Mouse (Mus musculus) R1 (cell line): Measurements from ENCODE around the gene Nfkb1.

Experiments
- DNase-seq: peaks from one replicate; pipeline ENCODE4 v3.0.0-alpha.2; 2018; ENCODE audit warnings: low read depth, low spot score

Gene Nfkb1

DNA sequence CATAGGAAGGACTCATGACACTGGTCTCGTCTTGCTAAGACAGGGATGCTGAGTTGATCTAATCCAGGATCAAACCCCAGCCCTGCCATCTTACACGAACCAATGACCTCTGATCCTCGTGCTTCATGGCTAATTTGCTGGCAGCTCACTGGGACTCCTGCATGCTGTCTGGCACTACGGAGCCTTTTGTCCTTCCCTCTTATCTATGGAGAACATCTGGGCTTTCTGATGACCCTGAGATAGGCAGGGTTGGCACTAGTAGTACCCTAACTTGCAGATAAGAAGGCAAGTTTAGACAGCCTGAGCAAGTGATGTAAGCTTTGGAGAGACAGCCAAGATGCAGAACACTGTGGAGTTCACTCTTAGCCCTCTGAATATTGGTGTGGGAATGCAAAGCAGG lies 59.5 kb downstream of the Nfkb1 start:
- no peak for DNase-seq

DNA sequence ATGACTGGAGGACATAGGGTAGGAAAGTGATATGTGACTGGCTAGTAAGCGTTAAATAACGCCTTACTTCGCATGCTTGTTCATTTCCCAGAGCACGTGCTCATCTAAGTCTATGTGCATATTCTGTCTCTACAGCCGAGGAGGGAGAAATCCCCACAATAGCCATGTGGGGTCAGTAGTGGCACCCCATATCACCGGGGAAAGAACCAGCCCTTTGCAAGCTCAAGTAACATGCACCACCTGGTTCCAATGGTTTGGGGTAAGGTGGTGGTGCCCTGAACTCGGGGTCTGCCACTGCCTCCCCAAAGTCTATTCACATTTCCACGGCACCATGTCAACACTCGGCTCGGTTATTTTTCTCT lies 60.3 kb downstream of the Nfkb1 start:
- DNase-seq: peak; percentile 79

DNA sequence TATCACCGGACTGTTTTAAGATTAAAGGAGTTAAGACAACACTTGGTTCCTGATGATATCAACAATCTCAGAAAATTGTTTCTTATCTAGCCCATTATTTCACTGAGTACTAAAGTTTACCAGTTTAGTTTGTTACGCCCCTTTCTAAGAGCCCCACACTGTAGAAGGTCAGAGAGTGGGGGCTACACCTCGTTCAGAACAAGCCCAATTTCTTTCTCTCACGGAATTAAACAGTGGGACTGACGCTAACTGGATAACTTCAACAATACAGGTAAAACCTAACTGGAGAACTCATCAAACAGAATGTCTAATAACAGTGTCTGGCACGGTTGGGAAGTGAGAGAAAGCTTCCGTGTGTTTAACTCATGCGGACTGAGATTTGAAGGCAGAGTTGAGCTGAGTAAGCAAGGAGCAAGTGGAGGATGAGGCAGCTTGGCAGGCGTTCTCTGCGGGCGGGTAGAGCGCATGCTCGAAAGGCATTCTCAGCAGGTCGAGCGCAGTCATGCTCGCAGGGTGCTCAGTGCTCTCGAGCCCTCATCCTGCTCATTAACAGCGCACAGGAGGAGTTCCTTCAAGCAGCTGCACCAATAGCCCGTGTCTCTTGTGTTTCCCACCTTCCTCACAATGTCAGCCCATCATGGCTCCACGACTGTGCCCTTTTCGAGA lies 60.8 kb downstream of the Nfkb1 start:
- DNase-seq: no peak

DNA sequence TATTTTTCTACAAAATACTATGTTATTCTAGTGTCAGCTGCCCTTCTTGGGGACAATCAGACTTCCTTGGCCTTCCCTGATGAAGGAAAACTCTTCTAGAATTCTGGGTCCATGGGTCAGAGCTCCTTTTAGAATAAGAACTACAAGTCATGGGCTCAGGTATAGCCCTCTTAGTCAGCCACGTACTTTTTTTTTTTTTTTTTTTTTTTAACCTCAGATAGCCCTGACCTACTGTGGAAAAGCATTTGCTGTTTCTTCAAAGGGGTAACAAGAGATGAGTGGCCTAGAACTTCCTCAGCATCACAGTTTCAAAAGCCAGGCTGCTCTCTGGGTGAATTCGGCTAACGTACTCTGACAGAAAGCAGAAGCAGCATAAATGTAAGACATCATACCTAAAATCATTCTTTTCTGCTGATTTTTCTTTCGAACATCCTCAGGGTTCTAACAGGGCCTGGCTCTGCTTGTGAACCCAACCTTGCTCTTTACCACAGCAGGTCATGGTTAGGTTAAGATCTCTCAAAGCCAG lies 61.5 kb downstream of the Nfkb1 start:
- no peak for DNase-seq

DNA sequence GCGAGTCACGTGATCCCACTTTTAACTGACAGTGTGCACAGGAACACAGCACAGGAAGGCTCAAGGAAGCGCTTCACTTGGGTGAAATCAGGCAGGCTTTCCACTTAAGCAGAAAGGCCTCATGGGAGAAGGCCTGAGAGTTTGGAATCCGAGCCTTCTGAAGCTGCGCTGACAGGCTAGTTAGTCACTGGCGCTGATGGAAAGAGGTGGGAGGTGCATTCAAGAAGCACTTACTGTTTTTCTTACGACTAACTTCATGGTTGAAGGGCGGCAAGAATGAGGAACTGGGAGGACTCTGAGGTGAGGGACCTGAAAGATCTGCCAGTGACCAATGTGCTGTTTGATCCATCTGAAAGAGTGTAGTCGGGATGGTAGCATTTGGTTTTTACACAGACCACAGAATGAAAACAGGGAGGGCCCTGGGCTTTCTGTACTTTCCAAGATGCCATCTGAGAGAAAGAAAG lies 62.6 kb downstream of the Nfkb1 start:
- peak; percentile 63 for DNase-seq

DNA sequence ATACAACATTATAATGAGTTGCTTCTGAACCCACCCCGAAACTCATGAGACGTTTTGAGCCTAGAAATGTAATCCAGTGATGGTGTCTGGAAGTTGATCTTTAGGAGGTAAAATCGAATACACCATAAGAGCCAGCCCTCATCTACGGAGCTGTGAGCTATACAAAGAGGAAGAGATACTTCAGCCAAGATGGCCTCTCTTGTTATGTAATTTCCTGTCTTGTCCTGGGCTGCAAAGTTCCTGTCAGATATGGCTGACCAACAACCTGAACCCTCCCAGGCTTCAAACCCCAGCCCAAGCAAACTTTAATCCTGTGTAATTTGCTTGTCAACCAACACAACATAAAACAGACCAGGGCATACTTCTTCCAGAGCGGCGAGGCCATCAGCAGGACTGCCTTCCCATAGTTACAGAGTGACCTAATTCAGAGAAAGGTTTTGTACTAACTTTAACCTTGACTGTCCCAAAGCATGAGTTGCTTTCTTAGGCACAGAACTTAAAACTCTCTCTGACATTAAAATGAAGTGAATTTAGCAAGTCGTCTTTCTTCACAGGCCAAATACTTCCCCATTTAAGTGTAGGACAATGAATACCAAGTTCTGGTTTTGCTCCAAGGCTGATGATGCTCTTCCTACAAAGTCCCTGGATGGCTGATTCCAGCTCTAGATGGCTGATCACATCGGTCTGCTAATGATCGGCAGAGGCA lies 63.2 kb downstream of the Nfkb1 start:
- DNase-seq: no peak

DNA sequence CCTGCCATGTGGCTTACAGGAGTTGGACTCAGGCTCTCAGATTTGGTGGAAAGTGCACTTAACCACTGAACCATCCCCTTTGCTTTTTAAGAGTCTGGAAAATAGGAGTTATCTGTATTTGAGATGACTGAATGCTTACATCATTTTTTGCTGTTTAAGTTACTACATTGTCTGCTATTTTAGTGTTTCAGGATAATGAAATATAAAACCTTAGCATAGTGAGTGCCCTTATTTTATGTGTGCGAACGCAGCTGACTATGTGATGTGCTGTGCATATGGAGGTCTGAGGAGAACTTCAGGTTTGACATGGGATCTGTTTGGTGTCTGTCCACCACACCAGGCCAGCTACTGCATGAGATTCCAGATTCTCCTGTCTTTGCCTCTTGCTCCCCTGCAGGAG lies 66.1 kb downstream of the Nfkb1 start:
- no peak for DNase-seq

DNA sequence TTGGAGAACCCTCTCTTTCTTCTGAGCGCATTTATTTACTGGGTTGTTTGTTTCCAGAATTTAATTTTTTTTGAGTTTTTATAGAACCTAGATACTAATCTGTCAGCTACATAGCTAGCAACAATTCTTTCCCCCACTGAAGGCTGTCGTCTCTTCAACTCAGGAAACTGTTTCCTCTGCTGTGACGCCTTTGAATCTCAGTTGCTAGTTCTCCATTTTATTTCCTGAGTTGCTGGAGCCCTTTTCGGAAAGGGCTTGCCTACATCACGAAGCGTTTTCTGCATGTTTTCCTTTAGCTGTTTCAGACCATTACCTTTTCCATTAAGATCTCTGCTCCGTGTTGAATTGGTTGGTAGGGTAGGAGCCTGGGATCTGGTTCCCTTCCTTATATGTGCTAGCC lies 74.6 kb downstream of the Nfkb1 start:
- no peak for DNase-seq

DNA sequence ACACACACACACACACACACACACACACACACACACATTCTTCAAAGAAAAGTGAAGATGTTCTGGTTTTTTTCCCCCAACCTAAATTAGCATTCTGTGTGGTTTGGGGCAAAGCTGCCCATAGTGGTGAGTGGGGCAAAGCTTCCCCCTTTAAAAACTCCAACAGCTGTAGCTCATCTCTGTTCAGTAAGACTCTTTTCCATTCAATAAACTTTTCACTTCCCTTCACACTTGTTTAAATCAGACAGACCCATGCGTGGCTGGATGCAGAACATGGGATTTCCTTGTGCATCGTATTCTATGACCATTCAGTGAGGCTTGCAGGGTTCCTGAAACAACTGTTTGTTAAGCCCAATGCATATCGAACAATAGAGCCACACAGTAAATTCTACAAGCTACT lies 77.0 kb downstream of the Nfkb1 start:
- no peak for DNase-seq

DNA sequence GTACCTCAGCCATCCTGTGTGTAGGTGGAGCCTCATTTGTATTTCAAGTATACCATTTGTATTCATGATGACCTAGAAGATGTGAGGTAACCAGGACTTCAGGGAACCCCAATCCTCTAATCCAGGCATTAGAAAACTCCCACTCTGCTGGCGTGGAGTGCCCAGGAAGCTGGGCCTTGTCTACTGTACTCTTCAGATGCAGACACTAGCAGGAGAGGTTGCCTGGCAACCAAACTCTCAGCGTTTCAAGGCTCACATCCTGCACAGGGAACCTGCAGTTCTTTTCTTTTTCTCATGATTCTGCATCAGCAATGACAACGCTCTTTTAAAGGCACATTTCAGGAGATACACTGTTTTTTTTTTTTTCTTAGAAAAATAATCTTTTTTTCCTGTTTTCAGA lies 81.1 kb downstream of the Nfkb1 start:
- peak; percentile 53 for DNase-seq

DNA sequence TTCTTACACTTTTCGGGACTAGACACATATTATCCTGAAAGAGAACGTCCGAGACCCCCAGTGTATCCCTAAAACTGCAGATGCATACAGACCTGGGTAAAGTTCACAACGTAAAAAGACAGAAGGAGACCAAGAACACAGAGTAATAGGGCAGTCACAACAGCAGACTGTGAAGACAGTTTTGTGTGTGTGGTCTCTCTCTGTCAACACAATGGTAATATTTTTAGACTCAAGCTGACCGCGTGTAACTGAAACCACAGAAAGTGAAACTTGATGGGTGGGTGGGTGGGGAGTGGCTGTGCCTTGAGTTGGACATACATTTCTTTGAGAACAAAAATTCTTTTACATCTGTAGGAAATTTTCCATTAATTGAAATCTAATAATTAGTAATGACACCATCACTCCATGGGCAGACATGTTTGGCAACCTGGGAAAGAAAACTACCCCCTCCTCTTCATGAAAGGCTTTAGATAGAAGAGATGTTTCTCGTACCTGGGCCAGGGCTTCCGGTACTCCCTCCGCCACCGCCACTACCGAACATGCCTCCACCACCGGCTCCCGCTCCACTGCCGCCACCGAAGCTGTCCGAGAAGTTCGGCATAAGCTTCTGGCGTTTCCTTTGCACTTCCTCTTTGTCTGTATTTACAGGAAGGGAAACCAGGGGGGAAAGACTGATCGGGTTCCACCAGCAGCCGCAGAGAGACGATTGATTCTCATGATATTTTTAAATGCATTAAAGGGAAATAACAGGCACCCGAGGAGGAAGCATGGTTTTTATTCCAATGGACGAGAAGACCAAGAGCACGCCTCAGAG lies 83.5 kb downstream of the Nfkb1 start:
- DNase-seq: no peak

DNA sequence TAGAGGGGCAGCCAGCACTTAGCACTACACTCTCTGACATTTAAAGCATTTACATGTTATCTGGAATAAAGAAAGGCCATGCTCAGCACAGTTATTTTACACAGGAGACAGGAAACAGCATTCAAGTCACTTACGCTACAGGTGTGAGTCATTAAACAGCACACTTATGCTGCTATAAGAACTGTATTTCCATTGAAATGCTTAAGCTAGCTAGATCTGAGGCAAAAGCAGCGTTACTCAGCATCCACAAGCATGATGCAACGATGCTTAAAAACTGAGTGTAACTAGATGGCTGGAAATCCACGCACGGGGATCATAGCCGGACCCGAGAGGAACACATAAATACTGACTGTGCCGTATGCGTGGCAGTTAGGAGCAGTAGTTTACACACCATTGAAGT lies 84.3 kb downstream of the Nfkb1 start:
- DNase-seq: no peak

DNA sequence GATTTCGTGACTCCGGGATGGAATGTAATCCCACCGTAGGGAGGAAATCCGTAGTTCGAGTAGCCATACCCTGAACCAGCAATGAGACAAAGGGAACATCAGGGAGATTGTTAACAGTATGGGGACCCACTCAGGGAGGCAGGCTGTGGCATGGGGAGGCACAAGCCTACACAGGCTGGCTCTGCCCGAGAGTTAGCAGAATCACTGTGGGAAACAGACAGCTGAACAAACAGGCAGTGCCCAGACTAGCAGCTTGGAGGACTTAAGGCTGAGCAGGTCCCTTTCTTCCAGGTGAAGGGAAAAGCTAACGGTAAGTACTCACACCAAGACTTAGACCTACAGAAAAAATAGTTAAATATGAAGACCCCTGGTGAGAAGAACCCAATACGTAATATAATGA lies 84.8 kb downstream of the Nfkb1 start:
- DNase-seq: no peak

DNA sequence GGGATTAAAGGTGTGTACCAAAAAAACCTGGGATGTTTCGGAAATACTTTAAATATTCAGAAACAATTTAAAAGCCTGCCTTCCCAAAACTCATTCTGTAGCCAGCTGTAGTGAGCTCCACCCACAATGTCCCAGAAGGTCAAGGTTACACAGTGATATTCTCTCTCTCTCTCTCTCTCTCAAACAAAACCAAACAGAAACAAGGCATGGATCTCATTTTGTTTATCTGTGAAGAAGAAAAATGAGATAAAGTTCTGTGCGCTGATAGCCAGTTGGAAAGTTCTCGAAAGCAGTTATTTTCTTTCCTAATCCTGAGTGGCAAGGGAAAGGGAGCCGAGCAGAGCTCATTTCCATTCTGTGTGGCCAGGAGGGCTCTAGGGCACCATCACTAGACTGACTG lies 85.9 kb downstream of the Nfkb1 start:
- no peak for DNase-seq

DNA sequence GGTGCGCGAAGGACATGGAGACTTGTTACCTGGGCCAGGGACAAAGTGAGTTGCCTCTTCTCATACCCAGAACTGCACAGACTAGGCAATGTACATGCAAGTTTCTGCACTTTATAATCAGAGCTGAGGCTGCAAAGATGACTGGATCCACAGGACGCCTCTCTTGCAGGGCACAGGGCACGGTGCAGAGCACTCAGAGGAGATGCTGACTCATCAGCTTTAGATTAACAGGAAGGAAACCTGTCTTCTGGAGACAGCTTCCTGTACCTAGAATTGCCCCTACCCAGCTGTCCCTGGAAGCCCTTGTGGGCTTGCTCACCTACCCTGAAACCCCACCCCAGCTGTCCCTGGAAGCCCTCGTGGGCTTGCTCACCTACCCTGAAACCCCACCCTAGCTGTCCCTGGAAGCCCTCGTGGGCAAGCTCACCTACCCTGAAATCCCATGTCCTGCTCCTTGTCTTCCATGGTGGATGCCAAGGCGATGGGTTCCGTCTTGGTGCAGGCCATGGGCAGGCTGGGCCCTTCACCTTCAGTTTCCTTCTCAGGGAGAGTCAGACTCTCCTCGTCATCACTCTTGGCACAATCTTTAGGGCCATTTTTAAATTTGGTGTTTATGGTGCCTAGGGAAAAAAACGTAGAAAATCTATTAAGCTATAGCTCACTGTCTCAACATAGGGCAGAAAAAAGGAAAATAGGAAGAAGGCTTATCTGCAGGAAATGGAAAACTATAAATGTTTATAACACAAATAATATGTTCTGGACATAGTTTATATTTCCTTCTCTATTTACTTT lies 86.5 kb downstream of the Nfkb1 start:
- DNase-seq: no peak

DNA sequence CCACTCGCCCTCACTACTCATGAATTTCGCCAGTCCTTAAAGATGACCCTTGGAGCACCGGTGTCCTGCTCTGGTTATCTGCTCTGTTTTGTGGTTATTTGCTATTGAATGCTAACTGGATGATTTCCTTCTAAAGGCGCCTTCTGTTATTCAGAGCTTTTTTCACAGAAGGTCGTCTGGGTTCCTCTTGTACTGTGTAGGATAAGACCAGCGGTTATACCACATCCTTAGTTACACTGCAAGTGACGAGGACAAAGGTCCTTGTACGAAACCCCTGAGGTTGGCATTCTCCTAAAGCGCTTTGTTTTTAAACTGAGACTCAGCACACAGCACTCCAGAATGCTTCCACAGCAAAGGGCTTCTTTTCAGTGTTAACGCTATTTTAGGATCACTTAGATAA lies 88.6 kb downstream of the Nfkb1 start:
- DNase-seq: no peak

DNA sequence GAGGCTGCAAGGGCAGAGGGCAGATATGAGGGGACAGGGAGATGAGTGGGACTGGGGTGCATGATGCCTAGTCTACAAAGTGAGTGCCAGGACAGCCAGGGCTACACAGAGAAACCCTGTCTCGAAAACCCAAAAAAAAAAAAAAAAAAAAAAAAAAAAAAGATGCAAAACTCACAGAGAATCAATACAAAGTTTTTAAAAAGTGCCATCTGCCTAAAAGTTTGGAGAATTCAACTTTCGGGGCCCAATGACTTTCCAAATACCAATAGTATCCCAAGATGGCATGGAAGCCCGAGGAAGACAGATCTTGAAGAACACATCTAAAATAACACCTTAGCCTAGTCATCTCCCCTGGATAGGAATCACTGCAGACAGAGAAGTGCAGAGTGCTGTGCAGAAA lies 93.0 kb downstream of the Nfkb1 start:
- DNase-seq: no peak

DNA sequence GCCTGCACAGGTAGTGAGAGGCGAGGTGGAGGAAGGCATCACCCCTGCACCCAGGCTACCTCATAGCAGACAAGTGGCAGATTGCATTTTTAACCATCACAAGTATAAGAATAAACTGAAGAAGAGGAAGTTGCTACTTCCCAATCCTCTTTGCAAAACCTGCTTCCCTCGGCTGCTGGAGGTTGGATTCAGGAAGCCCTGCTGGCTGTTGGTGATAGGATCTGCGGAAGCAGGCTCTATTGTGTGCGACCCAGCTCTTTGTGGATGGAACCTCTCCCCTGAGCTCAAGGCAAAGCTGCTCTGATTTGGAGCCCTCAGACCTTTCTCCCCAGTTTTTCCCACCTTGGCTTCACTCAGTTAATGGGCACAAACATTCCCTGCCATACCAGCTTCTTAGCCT lies 94.3 kb downstream of the Nfkb1 start:
- no peak for DNase-seq

DNA sequence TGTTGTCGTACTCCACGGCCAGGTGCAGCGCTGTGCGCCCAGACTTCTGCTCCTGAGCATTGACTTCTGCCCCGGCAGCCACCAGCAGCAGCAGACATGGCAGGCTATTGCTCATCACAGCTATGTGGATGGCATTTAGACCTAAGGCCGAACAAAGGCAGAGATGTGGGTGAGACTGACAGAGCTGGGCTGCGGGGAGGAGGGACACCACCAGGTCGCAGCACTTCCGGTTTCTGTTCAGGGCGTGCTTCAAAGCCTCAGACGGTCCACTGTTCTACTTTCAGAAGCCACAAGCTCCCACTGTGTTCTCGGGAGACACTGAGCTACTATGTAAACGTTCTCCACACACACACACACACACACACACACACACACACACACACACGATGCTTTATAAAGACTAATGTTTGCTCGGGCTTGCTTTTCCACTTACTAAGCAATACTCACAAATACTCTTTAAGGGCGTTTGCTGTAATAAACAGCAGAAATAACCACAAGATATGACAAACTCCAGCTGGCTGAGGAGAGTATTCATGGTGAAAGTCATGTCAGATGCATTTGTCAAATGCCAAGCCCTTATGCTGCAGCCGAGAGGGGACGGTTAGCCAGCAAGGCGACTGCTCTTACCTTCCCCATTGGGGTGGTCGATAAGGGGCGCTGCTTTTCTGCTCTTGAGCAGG lies 97.0 kb downstream of the Nfkb1 start:
- DNase-seq: peak; percentile 59

DNA sequence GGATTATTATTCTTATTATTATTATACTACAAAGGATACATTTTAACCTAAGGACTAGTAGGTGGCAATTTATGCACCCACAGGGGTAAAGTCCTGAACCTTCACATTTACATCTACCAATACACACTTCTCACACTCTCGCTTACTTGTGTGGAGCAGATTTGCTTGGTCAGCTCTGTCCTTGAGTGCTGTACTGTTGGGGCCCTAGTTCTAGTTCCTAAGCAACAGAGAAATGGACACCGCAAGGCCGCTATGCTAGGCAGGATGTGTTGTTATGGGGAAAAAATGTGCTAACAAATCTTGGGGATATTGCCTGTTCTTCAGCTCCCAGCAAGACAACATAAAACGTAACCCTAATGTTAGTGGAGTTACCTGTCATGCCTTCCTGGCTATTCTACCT lies 99.3 kb downstream of the Nfkb1 start:
- no peak for DNase-seq

DNA sequence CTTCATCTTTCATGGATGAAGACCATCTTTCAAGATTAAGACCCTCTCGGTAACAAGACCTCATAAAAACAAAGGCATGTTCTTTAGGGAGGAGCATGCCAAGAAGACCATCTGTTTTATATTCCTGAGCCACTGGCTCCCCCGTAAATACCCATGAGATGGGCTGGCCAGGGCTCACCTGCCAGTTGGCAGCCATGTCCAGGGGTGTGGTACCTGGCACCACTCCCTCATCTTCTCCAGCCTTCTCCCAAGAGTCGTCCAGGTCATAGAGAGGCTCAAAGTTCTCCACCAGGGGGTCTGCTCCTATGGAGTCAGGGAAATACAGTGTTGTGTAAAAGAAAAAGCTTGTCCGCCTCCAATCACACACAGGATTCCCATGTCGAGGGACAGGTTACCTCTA lies 100.0 kb downstream of the Nfkb1 start:
- DNase-seq: no peak
